Mouse (Mus musculus): Measurements from ENCODE around the gene Prkar2a.

DNA sequence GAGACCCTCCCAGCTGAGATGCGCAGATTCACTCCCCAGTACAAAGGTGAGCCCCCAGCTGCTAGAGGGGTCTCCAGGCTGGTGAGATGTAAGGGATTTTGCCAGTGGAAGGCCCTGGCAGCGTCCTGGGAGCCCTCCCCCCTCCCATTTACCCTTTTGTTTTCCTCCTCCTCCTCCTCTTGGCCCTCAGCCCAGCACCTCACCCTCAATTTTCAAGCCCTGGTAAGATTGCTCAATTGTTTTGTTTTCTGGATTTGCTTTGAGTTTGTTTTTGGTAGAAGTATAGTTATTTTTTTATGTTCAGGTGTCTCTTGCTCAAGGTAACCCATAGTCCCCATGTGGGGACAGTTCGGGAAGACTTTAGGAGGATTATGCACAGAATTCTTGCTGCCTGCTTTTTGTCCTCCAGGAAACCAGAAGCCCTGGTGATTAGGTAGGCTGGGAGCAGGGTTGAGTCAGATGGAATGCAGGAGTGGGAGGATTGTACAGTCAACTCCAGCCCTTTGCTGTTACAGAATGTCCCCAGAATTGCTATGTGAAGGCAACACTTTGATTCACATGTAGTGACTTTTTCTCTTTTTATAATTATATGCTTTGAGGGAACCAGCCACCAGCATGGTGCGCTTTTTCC is 107.4 kb downstream of the Prkar2a start:
- TF ChIP-seq POLR2A (IDR thresholded peaks at IDR 0.05; ENCODE audit: control insufficient read depth, extremely low read depth, insufficient read depth, low read length, poor library complexity) (no peak), CTCF (IDR thresholded peaks at IDR 0.05; ENCODE audit: borderline replicate concordance, control insufficient read depth, extremely low read depth, insufficient read depth, low read length, poor library complexity) (no peak)

Measured in thymus, adult 2 months (tissue).